Mouse (Mus musculus) kidney, adult 2 months (tissue): ENCODE measurements around the gene Calr4. TPM values are rescaled to one million over a fixed set of nuclear protein-coding genes. Genes with fewer than 3 reads are reported as not detected.

Source experiments
- DNase-seq: peaks from one replicate; pipeline ENCODE4 v3.0.0; 2021
- H3K27ac ChIP-seq: fragments of 200-500 bp; 2 replicates; pipeline ENCODE4 v1.5.1; 2012; ENCODE audit warnings: low read depth, low read length, control low read depth, inconsistent platforms; ENCODE audit not compliant: insufficient read depth
- H3K27me3 ChIP-seq: fragments of 200-500 bp; replicated peaks from 2 replicates; pipeline ENCODE4 v1.6.1; 2012; ENCODE audit warnings: mild to moderate bottlenecking, moderate library complexity, low read length, inconsistent platforms; ENCODE audit not compliant: control insufficient read depth, insufficient read depth
- H3K36me3 ChIP-seq: fragments of 200-500 bp; 2 replicates; pipeline ENCODE4 v1.6.1; 2012; ENCODE audit warnings: mild to moderate bottlenecking, moderate library complexity, low read length, inconsistent platforms; ENCODE audit not compliant: control insufficient read depth, insufficient read depth
- H3K4me1 ChIP-seq: fragments of 200-500 bp; 2 replicates; pipeline ENCODE4 v1.6.1; 2011; ENCODE audit warnings: low read length; ENCODE audit not compliant: control insufficient read depth, insufficient read depth
- H3K4me3 ChIP-seq: fragments of 200-500 bp; 2 replicates; pipeline ENCODE4 v1.5.1; 2011; ENCODE audit warnings: mild to moderate bottlenecking, low read depth, low read length, control low read depth; ENCODE audit not compliant: insufficient read depth
- CTCF ChIP-seq: fragments of 200-500 bp; conservative IDR thresholded peaks from 2 replicates; pipeline ENCODE4 v1.5.1; 2011; ENCODE audit warnings: low read depth, mild to moderate bottlenecking, control low read depth, low read length, moderate library complexity, mixed read lengths; ENCODE audit not compliant: insufficient read depth, insufficient read length
- POLR2A ChIP-seq: fragments of 200-500 bp; IDR thresholded peaks from one replicate; pipeline ENCODE4 v1.6.1; 2011; ENCODE audit warnings: low read depth, low read length, control low read depth
- WGBS: fragments of 180-500 bp; shearing (Covaris S2); methylation state at CpG from one replicate; pipeline ENCODE4 v1.1.7; 2018; 5-methylcytosine and 5-hydroxymethylcytosine counted together
- polyA plus RNA-seq: library from polyadenylated mRNA; depleted of rRNA; stranded (reverse); fragments of >200 nt; gene quantifications from 2 replicates; pipeline ENCODE4 v1.2.3, GENCODE M21; 2012; rRNA removed

Calr4 gene
- polyA plus RNA-seq, result not detected in 2 replicates

- no peak for DNase-seq
- no peaks in the 10 kb centered on the region for H3K36me3 ChIP-seq
- no peak for TF ChIP-seq CTCF
- no peak for TF ChIP-seq POLR2A
- WGBS, result 87% methylated on average over 2 of the region's 2 CpGs
- no peaks in the 10 kb centered on the region for H3K27me3 ChIP-seq
- H3K4me3 ChIP-seq, result no peak within 1 kb of the TSS
- no peak within 1 kb of the TSS for H3K27ac ChIP-seq
- no peaks in the 10 kb centered on the region for H3K4me1 ChIP-seq
Observed at GRCm38 (mm10) chr4:109234185-109234584, at the start of gene Calr4. Gene Calr4, plus strand, starts transcription at chr4:109234485.

DNA sequence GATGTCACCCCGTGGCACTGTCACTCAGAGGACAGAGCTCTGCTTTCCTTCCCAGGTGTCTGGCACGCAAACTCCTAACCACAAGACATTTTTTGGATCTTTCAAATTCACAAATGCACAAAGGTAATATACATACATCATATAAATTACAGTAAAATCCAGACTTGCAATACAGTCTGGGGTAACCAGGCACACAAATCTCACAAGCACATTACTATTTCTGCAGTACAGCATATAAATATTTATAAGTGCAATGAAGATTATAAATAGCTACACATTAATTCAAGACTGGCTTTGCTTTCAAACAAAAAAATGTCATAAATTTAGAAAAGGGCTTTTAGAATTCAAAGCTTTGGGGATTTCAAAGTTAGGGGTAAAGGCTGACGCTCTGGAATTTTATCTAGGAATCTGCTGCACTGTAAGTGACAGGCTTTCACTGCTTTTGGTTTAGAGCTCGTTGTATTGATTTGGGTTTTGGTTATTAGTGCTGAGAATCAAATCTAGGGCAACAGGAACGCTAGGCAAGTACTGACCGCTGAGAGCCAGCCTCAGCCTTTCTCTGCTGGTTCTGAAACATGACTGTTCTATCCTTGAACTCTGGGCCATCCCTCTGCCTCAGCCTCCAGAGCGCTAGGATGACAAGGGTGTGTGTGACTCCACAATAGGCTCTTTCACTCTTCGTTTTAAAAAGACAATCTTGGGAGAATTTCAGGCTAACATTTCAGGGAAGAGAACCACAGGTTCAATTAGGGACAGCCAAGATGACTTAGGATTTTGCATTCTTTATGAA is 48.5 kb upstream of the Calr4 start:
- TF ChIP-seq CTCF, result no peak
- Histone ChIP-seq H3K27me3 (no peaks in the 10 kb centered on the region), H3K4me1 (peaks cover 6% of the 10 kb centered on the region), H3K36me3 (no peaks in the 10 kb centered on the region), H3K4me3 (no peak overlapping the region), H3K27ac (peak overlapping the region; percentile 93)
- 48% methylated on average over 8 of the region's 8 CpGs for WGBS
- DNase-seq, result peak; percentile 19

- TF ChIP-seq POLR2A (no peak), CTCF (no peak)
- no peaks in the 10 kb centered on the region for H3K36me3 ChIP-seq
- H3K4me3 ChIP-seq, result no peak overlapping the region
- no peak for DNase-seq
- H3K27me3 ChIP-seq, result no peaks in the 10 kb centered on the region
- H3K4me1 ChIP-seq, result peaks cover 12% of the 10 kb centered on the region
- 61% methylated on average over 10 of the region's 10 CpGs for WGBS
- H3K27ac ChIP-seq, result no peak overlapping the region
Observed at GRCm38 (mm10) chr4:109191598-109191997, 42.7 kb upstream of the Calr4 start.

DNA sequence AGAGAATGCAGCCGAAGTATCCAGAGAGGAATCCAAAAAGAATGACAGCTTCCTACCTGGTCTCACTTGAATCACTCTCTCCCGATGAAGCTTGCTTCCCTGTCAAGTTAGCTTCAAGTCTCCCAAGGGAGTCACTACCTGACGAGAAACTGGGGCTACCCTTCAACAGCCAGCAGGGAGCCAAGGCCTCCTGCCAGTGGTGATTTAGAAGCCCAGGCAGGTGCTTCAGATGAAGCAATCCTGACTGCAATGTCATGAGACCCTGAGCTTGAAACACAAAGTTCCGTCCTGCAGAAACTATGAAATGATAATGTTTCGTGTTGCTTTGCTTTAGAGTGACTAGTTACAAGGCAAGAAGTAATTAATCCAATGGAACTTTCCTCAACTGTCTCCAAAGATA is 40.4 kb upstream of the Calr4 start:
- Histone ChIP-seq H3K27me3 (no peaks in the 10 kb centered on the region), H3K4me1 (peaks cover 16% of the 10 kb centered on the region), H3K36me3 (no peaks in the 10 kb centered on the region), H3K27ac (no peak overlapping the region), H3K4me3 (no peak overlapping the region)
- DNase-seq, result no peak
- TF ChIP-seq POLR2A (no peak), CTCF (no peak)
- 70% methylated on average over 5 of the region's 5 CpGs for WGBS

- TF ChIP-seq POLR2A (no peak), CTCF (no peak)
- H3K27ac ChIP-seq, result peak overlapping the region; percentile 67
- peak; percentile 35 for DNase-seq
- H3K36me3 ChIP-seq, result no peaks in the 10 kb centered on the region; the same call in 1 of the 2 replicates
- H3K27me3 ChIP-seq, result no peaks in the 10 kb centered on the region
- no peak overlapping the region for H3K4me3 ChIP-seq
- WGBS, result 50% methylated on average over 7 of the region's 7 CpGs
- H3K4me1 ChIP-seq, result peaks cover 16% of the 10 kb centered on the region
Observed at GRCm38 (mm10) chr4:109195900-109196629, 38.2 kb upstream of the Calr4 start.

DNA sequence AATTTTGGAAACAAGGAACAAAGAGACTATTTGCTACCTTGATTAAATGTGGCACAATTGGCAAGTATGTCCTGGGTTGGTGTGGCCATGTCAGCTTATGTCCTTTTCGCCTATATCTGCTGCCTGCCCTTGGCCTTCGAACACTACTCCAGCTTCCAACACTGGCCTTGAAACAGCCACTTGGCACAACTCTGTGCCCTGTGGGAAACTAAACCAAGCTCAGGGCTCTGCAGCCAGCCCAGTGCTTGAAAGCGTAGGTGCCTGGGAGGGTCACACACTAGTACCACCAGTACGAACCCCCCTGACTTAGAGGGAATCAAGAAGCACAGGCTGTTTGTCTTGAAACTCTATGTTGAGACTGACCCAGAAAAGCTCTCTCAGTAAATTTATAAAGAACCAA is 35.2 kb upstream of the Calr4 start:
- no peak for DNase-seq

More for the DNA sequence above, 35.2 kb upstream of the Calr4 start:
- TF ChIP-seq POLR2A (no peak), CTCF (no peak)
- peaks cover 13% of the 10 kb centered on the region for H3K4me1 ChIP-seq
- no peaks in the 10 kb centered on the region; the same call in 1 of the 2 replicates for H3K36me3 ChIP-seq
- no peak overlapping the region for H3K27ac ChIP-seq
- no peaks in the 10 kb centered on the region for H3K27me3 ChIP-seq
- no peak overlapping the region for H3K4me3 ChIP-seq
- 94% methylated on average over 4 of the region's 4 CpGs for WGBS
